Mouse (Mus musculus): ENCODE results near the gene Hexim2.

DNA sequence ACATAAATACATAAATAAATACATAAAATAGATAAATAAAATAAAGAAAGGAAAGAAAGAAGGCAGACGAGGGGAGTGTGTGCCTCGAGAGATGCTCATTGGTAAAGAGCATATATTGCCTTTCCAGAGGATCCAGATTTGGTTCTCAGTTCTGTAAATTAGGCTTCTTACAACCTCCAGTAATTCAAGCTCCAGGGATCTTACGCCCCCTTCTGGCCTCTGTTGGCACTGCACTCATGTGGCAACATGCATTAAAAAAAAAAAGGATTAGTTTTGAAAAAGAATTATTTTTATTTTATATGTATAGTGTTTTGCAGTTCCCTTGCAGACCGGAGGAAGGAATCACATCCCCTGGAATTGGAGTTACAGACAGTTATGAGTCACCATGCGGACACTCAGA lies 29.9 kb downstream of the Hexim2 start:
- no peak for TF ChIP-seq POLR2A (IDR thresholded peaks at IDR 0.05; ENCODE audit: borderline replicate concordance, extremely low read depth, insufficient read depth, insufficient read length, poor library complexity, severe bottlenecking)
- TF ChIP-seq CTCF (IDR thresholded peaks at IDR 0.05; ENCODE audit: borderline replicate concordance, extremely low read depth, insufficient read depth, insufficient read length): peak; percentile 24; the same call in 1 of the 2 replicates

Data from brain, embryonic 14.5 days (tissue).